Mouse (Mus musculus): ENCODE data around the gene Ciz1. TPM values are rescaled to one million over a fixed set of nuclear protein-coding genes. Genes with fewer than 3 reads are reported as not detected.

Gene Ciz1
- polyA plus RNA-seq (2015; fragmentation: Nextera tagmentation; extraction: Ambion mirVana) = 22.0 and 29.7 TPM in 2 replicates

GRCm38 (mm10) chr2:32352151-32353006, at the start of gene Ciz1:
Ciz1 (plus strand) TSS chr2:32352327.

GRCm38 (mm10) chr2:32353007-32353542, 948 bp downstream of the Ciz1 start, which contains the start of gene Dnm1:
Dnm1 (minus strand) TSS chr2:32353338.

GRCm38 (mm10) chr2:32381775-32382223, 29.7 kb downstream of the Ciz1 start, which contains the start of gene 1110008P14Rik:
1110008P14Rik (minus strand) TSS chr2:32381938.

GRCm38 (mm10) chr2:32387706-32388490, 35.8 kb downstream of the Ciz1 start, which contains the start of gene Lcn2:
Lcn2 (minus strand) TSS chr2:32388252.

GRCm38 (mm10) chr2:32395484-32395945, 43.4 kb downstream of the Ciz1 start, which contains the start of gene Ptges2:
Ptges2 (plus strand) TSS chr2:32395896.

Small RNAs within 50 kb of the gene (microRNA-seq; reads per million reads assigned to microRNA genes)
- gene Gm23363 (ENCODE audit: borderline replicate concordance, insufficient number of aligned reads) (not detected), gene Mir199b (ENCODE audit: borderline replicate concordance, insufficient number of aligned reads) (79.5 reads per million, percentile 39 among the genes with 10 or more reads in this experiment)

Other genes with a start within 250 kb of the Ciz1 start
- 34.6 and 37.2 TPM in 2 replicates for gene Prrc2b, start 201.2 kb upstream of the Ciz1 start, polyA plus RNA-seq (2015; fragmentation: Nextera tagmentation; extraction: Ambion mirVana)
- gene Pomt1, start 115.7 kb upstream of the Ciz1 start, polyA plus RNA-seq (2015; fragmentation: Nextera tagmentation; extraction: Ambion mirVana) = 11.8 and 17.2 TPM in 2 replicates
- 53.1 and 72.6 TPM in 2 replicates for gene Uck1, start 92.2 kb upstream of the Ciz1 start, polyA plus RNA-seq (2015; fragmentation: Nextera tagmentation; extraction: Ambion mirVana)
- gene Golga2, start 64.9 kb upstream of the Ciz1 start, polyA plus RNA-seq (2015; fragmentation: Nextera tagmentation; extraction: Ambion mirVana) = 13.2 and 17.6 TPM in 2 replicates
- 459 and 628 TPM in 2 replicates for gene Swi5, start 64.3 kb upstream of the Ciz1 start, polyA plus RNA-seq (2015; fragmentation: Nextera tagmentation; extraction: Ambion mirVana)
- 10.9 and 22.5 TPM in 2 replicates for gene Dnm1, start 1.0 kb downstream of the Ciz1 start, polyA plus RNA-seq (2015; fragmentation: Nextera tagmentation; extraction: Ambion mirVana)
- gene 1110008P14Rik, start 29.6 kb downstream of the Ciz1 start, polyA plus RNA-seq (2015; fragmentation: Nextera tagmentation; extraction: Ambion mirVana) = 120 and 150 TPM in 2 replicates
- gene Lcn2, start 35.9 kb downstream of the Ciz1 start, polyA plus RNA-seq (2015; fragmentation: Nextera tagmentation; extraction: Ambion mirVana) = 23.5 and 39.7 TPM in 2 replicates
- gene Ptges2, start 43.6 kb downstream of the Ciz1 start, polyA plus RNA-seq (2015; fragmentation: Nextera tagmentation; extraction: Ambion mirVana) = 35.3 and 40.5 TPM in 2 replicates
- 3.0 and 4.1 TPM in 2 replicates for gene Naif1, start 98.1 kb downstream of the Ciz1 start, polyA plus RNA-seq (2015; fragmentation: Nextera tagmentation; extraction: Ambion mirVana)
- 11.9 and 21.1 TPM in 2 replicates for gene Slc25a25, start 99.1 kb downstream of the Ciz1 start, polyA plus RNA-seq (2015; fragmentation: Nextera tagmentation; extraction: Ambion mirVana)
- gene Fam102a, start 183.0 kb downstream of the Ciz1 start, polyA plus RNA-seq (2015; fragmentation: Nextera tagmentation; extraction: Ambion mirVana) = 12.2 and 13.5 TPM in 2 replicates
- gene Dpm2, start 218.5 kb downstream of the Ciz1 start, polyA plus RNA-seq (2015; fragmentation: Nextera tagmentation; extraction: Ambion mirVana) = 84.7 and 92.7 TPM in 2 replicates
- gene Pip5kl1, start 222.5 kb downstream of the Ciz1 start, polyA plus RNA-seq (2015; fragmentation: Nextera tagmentation; extraction: Ambion mirVana) = 0.23 and 0.30 TPM in 2 replicates
- 0.14 and 0.32 TPM in 2 replicates for gene 9430097D07Rik, start 223.4 kb downstream of the Ciz1 start, polyA plus RNA-seq (2015; fragmentation: Nextera tagmentation; extraction: Ambion mirVana)
- 10.8 and 12.2 TPM in 2 replicates for gene St6galnac4, start 234.8 kb downstream of the Ciz1 start, polyA plus RNA-seq (2015; fragmentation: Nextera tagmentation; extraction: Ambion mirVana)
- 21.6 and 31.5 TPM in 2 replicates for gene St6galnac6, start 247.4 kb downstream of the Ciz1 start, polyA plus RNA-seq (2015; fragmentation: Nextera tagmentation; extraction: Ambion mirVana)

All from adrenal gland, postnatal 0 days (tissue).